Mouse (Mus musculus) lung, embryonic 14.5 days (tissue): ENCODE measurements at regions not wholly inside any gene's neighbourhood (a gene's known extent, or its start where the extent isn't known, plus 50 kb on each side); places are given as distances from the start of the nearest gene placed in this dataset.
A peak's percentile ranks its signal among the peaks of the same experiment; 100 is the strongest.

ENCODE experiments used
- ATAC-seq: fragments of 200-750 bp; cut with Nextera tagmentation; 2 replicates; pipeline ENCODE4 v1.8.0; 2017; ENCODE audit warnings: mild to moderate bottlenecking, moderate TSS enrichment, moderate library complexity; ENCODE audit not compliant: insufficient read depth
- DNase-seq: peaks from one replicate; pipeline ENCODE4 v3.0.0-alpha.2; 2015
- H3K27ac ChIP-seq: fragments of 300-500 bp; sonication (generic); 2 replicates; pipeline ENCODE4 v1.5.1; 2014; ENCODE audit warnings: low read depth, mild to moderate bottlenecking, moderate library complexity
- H3K27me3 ChIP-seq: fragments of 300-500 bp; sonication (generic); 2 replicates; pipeline ENCODE4 v1.6.1; 2014; ENCODE audit warnings: low read length, control low read depth; ENCODE audit not compliant: insufficient read depth
- H3K36me3 ChIP-seq: fragments of 300-500 bp; sonication (generic); 2 replicates; pipeline ENCODE4 v1.6.1; 2014; ENCODE audit warnings: control low read depth; ENCODE audit not compliant: insufficient read depth
- H3K4me1 ChIP-seq: fragments of 300-500 bp; sonication (generic); 2 replicates; pipeline ENCODE4 v1.6.1; 2014; ENCODE audit warnings: antibody characterized with exemption, control low read depth; ENCODE audit not compliant: insufficient read depth
- H3K4me2 ChIP-seq: fragments of 300-500 bp; sonication (generic); 2 replicates; pipeline ENCODE4 v1.6.1; 2014; ENCODE audit warnings: mild to moderate bottlenecking
- H3K4me3 ChIP-seq: fragments of 300-500 bp; sonication (generic); 2 replicates; pipeline ENCODE4 v1.5.1; 2014; ENCODE audit warnings: low read depth, low read length
- H3K9ac ChIP-seq: fragments of 300-500 bp; sonication (generic); 2 replicates; pipeline ENCODE4 v1.6.1; 2014
- H3K9me3 ChIP-seq: fragments of 300-500 bp; sonication (generic); 2 replicates; pipeline ENCODE4 v1.6.1; 2016; ENCODE audit warnings: low read depth, low read length, control low read depth
- CTCF ChIP-seq: IDR thresholded peaks from 2 replicates; pipeline ENCODE4 v1.5.1; 2016; ENCODE audit warnings: antibody characterized with exemption, low read depth
- WGBS: fragments of 180-500 bp; shearing (Covaris S2); extraction: QIAGEN DNeasy Blood & Tissue Kit; methylation state at CpG from one replicate; pipeline ENCODE4 v1.1.7; 2014; 5-methylcytosine and 5-hydroxymethylcytosine counted together

- ATAC-seq (no peak), DNase-seq (no peak)
- Histone ChIP-seq H3K27ac (no peak overlapping the region), H3K4me2 (no peak overlapping the region), H3K36me3 (no peaks in the 10 kb centered on the region), H3K4me3 (no peak overlapping the region), H3K27me3 (no peaks in the 10 kb centered on the region), H3K4me1 (no peaks in the 10 kb centered on the region), H3K9ac (no peak overlapping the region), H3K9me3 (no peaks in the 10 kb centered on the region)
- 80% methylated on average over 3 of the region's 3 CpGs for WGBS
- no peak for TF ChIP-seq CTCF
Observed at GRCm38 (mm10) chr14:101146746-101147145, 53.4 kb downstream of the Prr30 start.

- no peaks in the 10 kb centered on the region for H3K27me3 ChIP-seq
- H3K4me3 ChIP-seq, result no peak overlapping the region
- no peak overlapping the region for H3K4me2 ChIP-seq
- no peaks in the 10 kb centered on the region for H3K36me3 ChIP-seq
- H3K9me3 ChIP-seq, result no peaks in the 10 kb centered on the region
- no peak for TF ChIP-seq CTCF
- 54% methylated on average over 6 of the region's 6 CpGs for WGBS
- no peak overlapping the region for H3K27ac ChIP-seq
- no peak overlapping the region for H3K9ac ChIP-seq
- DNase-seq (peak; percentile 32), ATAC-seq (no peak)
- no peaks in the 10 kb centered on the region for H3K4me1 ChIP-seq
Observed at GRCm38 (mm10) chr14:101137426-101137825, 62.7 kb downstream of the Prr30 start.
